Mouse (Mus musculus): ENCODE measurements at regions not wholly inside any gene's neighbourhood (a gene's known extent, or its start where the extent isn't known, plus 50 kb on each side); places are given as distances from the start of the nearest gene placed in this dataset.

DNA sequence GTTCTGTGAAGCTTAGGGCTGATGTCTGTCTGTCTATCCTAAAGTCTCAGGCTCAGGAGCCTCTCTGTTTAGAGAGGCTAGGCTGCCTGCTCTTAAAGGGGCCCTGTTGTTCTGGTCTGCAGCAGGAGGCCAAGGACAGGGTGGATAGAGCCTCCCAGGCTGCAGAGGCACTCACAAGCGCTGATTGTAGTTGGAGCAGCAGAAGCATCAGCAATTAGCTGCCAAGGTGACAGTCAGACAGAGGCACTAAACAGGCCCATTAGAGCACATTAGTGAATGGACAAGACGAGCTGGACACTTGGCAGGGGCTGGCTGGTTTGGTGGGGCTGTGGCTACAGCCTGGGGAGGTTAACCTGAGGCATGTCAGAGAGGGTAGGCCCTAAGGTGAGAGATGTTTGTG lies 93.8 kb upstream of the Unc5b start:
- TF ChIP-seq TAL1 (IDR thresholded peaks at IDR 0.05; ENCODE audit: low read length) (no peak), GATA1 (IDR thresholded peaks at IDR 0.05; ENCODE audit: low read length) (no peak)

Measured in erythroblast, embryonic 14.5 days (primary cell).